1 mouse cellular context compared by ENCODE assay signal in genomic region chr10:61451463-61451930, GRCm38 (mm10).
TF ChIP-seq lines count a peak whose summit lies in the region.

No protein-coding gene starts in this region.

TF ChIP-seq in MEL, 35 proteins besides CTCF, POLR2A, EP300 and RAD21 (continued from another document):
- TF ChIP-seq MAX (IDR thresholded peaks at IDR 0.05; ENCODE audit: low read length) (no peak), MAZ (IDR thresholded peaks at IDR 0.05; ENCODE audit: low read depth, low read length) (no peak), HCFC1 (IDR thresholded peaks at IDR 0.05; ENCODE audit: low read depth, low read length) (no peak; the same call in 1 of the 2 replicates), MAFK (IDR thresholded peaks at IDR 0.05; ENCODE audit: borderline replicate concordance, low read depth, low read length) (no peak), NELFE (IDR thresholded peaks at IDR 0.05; ENCODE audit: low read depth, low read length) (no peak), GABPA (IDR thresholded peaks at IDR 0.05; ENCODE audit: low read depth, low read length) (no peak), TAL1 (IDR thresholded peaks at IDR 0.05; ENCODE audit: low read length) (no peak), ELF1 (IDR thresholded peaks at IDR 0.05; ENCODE audit: low read depth, low read length) (peak; percentile 77), CHD2 (IDR thresholded peaks at IDR 0.05; ENCODE audit: low read length) (no peak), BHLHE40 (IDR thresholded peaks at IDR 0.05; ENCODE audit: borderline replicate concordance, low read depth, low read length) (peak; percentile 90)
TF ChIP-seq in MEL: peak in this region for 5.
